Mouse (Mus musculus): ENCODE measurements around the gene Dnah8. TPM values are rescaled to one million over a fixed set of nuclear protein-coding genes. Genes with fewer than 3 reads are reported as not detected.

The Dnah8 gene
- total and polyA plus RNA-seq, 2 experiments from 2014 or later: 3.1 to 4.2 TPM

DNA sequence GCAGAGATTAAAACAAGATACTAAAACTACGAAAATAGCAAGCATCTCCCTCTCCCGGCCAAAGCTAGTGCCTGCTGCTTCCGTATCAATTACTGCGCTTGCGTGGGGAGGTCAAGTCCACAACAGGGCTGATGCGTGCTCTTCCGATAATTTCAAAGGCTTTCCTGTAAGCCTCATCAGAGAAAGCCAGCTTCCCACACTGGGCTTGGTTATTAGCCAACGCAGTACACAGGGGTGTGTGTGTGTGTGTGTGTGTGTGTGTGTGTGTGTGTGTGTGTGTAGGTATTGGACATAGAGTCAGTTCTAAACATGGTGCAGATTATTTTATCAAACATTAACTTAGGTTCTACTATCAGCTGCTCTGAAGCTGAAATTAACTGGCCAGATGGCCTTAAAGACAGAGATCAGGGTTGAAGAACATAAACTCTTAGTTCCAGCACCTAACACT is 17.5 kb upstream of the Dnah8 start:
- Histone ChIP-seq H3K9ac (replicated peaks; ENCODE audit: low read length, poor library complexity, severe bottlenecking) (no peak overlapping the region), H3K9me3 (ENCODE audit: low read length) (no peaks in the 10 kb centered on the region), H3K36me3 (ENCODE audit: insufficient read depth, low read length) (no peaks in the 10 kb centered on the region), H3K27me3 (ENCODE audit: insufficient read depth, low read length) (no peaks in the 10 kb centered on the region), H3K4me1 (ENCODE audit: insufficient read depth, low read length) (no peaks in the 10 kb centered on the region), H3K4me2 (ENCODE audit: low read depth, low read length, poor library complexity, severe bottlenecking) (no peak overlapping the region), H3K27ac (ENCODE audit: low read depth, low read length) (no peak overlapping the region), H3K4me3 (ENCODE audit: low read depth, low read length) (no peak overlapping the region)
- 70% methylated on average over 8 of the region's 8 CpGs for WGBS
- ATAC-seq (ENCODE audit: low FRiP score) (no peak), DNase-seq (ENCODE audit: low spot score) (no peak)
- peak; percentile 23; the same call in 1 of the 2 replicates for TF ChIP-seq CTCF (IDR thresholded peaks at IDR 0.05)

DNA sequence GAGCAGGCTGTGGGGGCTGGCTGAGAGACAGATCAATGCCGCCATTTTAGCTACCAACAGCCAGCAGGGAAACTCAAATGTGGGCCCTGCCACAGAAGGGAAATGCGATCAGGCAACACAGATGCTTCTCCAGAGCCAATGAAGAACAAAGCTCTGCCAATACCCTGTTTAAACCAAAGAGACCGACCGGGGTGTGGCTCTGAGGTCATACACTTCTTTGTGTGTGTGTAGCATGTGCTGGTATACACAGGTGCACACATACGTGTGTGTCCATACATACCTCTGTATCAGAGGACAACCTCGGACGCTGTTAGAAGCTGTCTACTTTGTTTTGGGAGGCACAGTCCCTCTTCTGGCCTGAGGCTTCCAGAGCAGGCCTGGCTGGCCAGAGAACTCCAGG is 16.8 kb upstream of the Dnah8 start:
- no peak for DNase-seq (ENCODE audit: low spot score)
- Histone ChIP-seq H3K9ac (replicated peaks; ENCODE audit: low read length, poor library complexity, severe bottlenecking) (no peak overlapping the region), H3K4me1 (ENCODE audit: insufficient read depth, low read length) (no peaks in the 10 kb centered on the region), H3K27ac (ENCODE audit: low read depth, low read length) (no peak overlapping the region), H3K36me3 (ENCODE audit: insufficient read depth, low read length) (no peaks in the 10 kb centered on the region), H3K4me3 (ENCODE audit: low read depth, low read length) (no peak overlapping the region), H3K9me3 (ENCODE audit: low read length) (no peaks in the 10 kb centered on the region), H3K27me3 (ENCODE audit: insufficient read depth, low read length) (no peaks in the 10 kb centered on the region), H3K4me2 (ENCODE audit: low read depth, low read length, poor library complexity, severe bottlenecking) (no peak overlapping the region)
- no peak for TF ChIP-seq CTCF (IDR thresholded peaks at IDR 0.05)
- ATAC-seq (ENCODE audit: low FRiP score): no peak
- 92% methylated on average over 7 of the region's 7 CpGs for WGBS

DNA sequence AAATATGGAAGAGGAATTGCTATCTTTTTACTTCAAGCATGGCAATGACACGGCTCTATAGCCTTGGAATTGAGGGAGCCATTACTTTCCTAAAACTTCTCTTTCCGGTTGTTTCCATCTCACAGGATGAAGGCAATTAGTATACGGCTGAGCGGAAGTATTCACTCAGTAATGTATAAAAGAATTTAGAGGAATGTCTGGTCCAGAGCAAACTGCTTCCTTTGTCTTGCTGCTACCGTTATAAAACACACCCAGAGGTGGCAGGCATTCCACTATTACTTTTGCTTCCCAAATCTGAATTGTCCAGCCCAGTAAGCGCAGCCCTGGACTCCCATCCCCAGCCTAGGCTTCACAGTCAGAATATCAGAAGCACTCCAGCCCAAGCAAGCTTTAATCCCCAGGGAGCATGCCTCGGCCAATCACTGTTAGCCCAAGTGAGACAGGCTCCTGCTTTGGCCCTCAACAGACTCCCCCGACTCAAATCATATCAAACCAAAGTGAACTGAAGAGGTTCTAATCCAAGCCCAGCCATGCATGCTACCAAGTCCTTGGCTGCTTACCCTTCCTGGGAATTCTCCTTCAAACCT is 16.2 kb upstream of the Dnah8 start:
- Histone ChIP-seq H3K27me3 (ENCODE audit: insufficient read depth, low read length) (no peaks in the 10 kb centered on the region), H3K9me3 (ENCODE audit: low read length) (no peaks in the 10 kb centered on the region), H3K27ac (ENCODE audit: low read depth, low read length) (no peak overlapping the region), H3K36me3 (ENCODE audit: insufficient read depth, low read length) (no peaks in the 10 kb centered on the region), H3K4me1 (ENCODE audit: insufficient read depth, low read length) (no peaks in the 10 kb centered on the region), H3K4me2 (ENCODE audit: low read depth, low read length, poor library complexity, severe bottlenecking) (no peak overlapping the region), H3K9ac (replicated peaks; ENCODE audit: low read length, poor library complexity, severe bottlenecking) (no peak overlapping the region), H3K4me3 (ENCODE audit: low read depth, low read length) (no peak overlapping the region)
- DNase-seq (ENCODE audit: low spot score): peak; percentile 12
- no peak for ATAC-seq (ENCODE audit: low FRiP score)
- WGBS: 65% methylated on average over 8 of the region's 8 CpGs
- no peak for TF ChIP-seq CTCF (IDR thresholded peaks at IDR 0.05)

DNA sequence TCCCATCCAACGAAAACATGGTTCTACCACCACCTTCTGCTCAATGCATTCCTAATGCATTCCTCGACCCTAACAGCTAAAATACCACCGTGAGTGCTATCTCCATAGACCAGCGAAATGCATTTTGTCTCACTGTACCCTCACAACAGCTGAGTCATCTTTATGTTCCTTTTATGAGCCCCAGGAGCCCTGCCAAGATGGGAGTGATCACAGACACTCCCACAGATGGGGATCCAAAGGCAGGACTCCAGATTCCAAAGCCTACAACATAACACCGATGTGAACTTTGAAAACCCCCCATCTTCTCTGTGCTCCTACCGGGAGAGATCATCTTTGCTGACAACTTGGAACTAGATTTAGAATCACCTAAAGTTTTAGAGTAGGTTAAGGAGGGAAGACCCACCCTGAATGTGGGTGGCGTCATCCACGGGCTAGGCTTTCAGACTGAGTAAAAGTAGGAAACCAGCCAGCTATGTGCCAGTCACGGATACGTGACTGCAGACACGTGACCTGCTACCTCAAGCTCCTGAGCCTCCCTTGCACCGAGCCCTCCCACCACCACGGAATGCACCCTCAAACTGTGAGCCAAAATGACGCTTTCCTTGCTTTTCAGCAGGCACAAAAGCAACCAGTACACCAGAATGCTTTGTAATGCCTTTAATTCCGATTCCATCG is 14.7 kb upstream of the Dnah8 start:
- DNase-seq (ENCODE audit: low spot score): no peak
- Histone ChIP-seq H3K4me3 (ENCODE audit: low read depth, low read length) (no peak overlapping the region), H3K9me3 (ENCODE audit: low read length) (no peaks in the 10 kb centered on the region), H3K27me3 (ENCODE audit: insufficient read depth, low read length) (no peaks in the 10 kb centered on the region), H3K4me1 (ENCODE audit: insufficient read depth, low read length) (no peaks in the 10 kb centered on the region), H3K27ac (ENCODE audit: low read depth, low read length) (no peak overlapping the region), H3K4me2 (ENCODE audit: low read depth, low read length, poor library complexity, severe bottlenecking) (no peak overlapping the region), H3K9ac (replicated peaks; ENCODE audit: low read length, poor library complexity, severe bottlenecking) (no peak overlapping the region), H3K36me3 (ENCODE audit: insufficient read depth, low read length) (no peaks in the 10 kb centered on the region)
- ATAC-seq (ENCODE audit: low FRiP score): no peak
- WGBS: 90% methylated on average over 16 of the region's 16 CpGs
- no peak for TF ChIP-seq CTCF (IDR thresholded peaks at IDR 0.05)

DNA sequence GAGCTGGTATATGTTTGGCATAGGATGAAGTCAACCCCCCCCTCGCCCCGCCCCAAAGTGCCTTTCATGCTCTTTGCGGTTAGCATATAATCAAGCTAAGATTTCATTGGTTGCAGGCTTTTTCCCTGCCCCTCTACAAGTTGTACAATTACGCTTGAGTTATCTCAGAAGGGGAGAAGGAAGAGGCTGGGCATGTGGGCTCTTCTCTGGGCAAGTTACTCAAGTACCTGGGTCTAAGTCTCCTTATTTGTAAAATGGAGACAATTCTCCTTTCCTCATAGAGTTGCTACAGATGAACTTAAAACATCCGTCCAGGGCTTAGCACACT is 14.2 kb upstream of the Dnah8 start:
- Histone ChIP-seq H3K9ac (replicated peaks; ENCODE audit: low read length, poor library complexity, severe bottlenecking) (no peak overlapping the region), H3K36me3 (ENCODE audit: insufficient read depth, low read length) (no peaks in the 10 kb centered on the region), H3K9me3 (ENCODE audit: low read length) (no peaks in the 10 kb centered on the region), H3K4me2 (ENCODE audit: low read depth, low read length, poor library complexity, severe bottlenecking) (no peak overlapping the region), H3K4me1 (ENCODE audit: insufficient read depth, low read length) (no peaks in the 10 kb centered on the region), H3K27me3 (ENCODE audit: insufficient read depth, low read length) (no peaks in the 10 kb centered on the region), H3K27ac (ENCODE audit: low read depth, low read length) (no peak overlapping the region), H3K4me3 (ENCODE audit: low read depth, low read length) (no peak overlapping the region)
- WGBS: 97% methylated on average over 5 of the region's 5 CpGs
- no peak for DNase-seq (ENCODE audit: low spot score)
- no peak for TF ChIP-seq CTCF (IDR thresholded peaks at IDR 0.05)
- ATAC-seq (ENCODE audit: low FRiP score): no peak

- TF ChIP-seq CTCF (IDR thresholded peaks at IDR 0.05): no peak
- no peak overlapping the region for H3K4me2 ChIP-seq (ENCODE audit: low read depth, low read length, poor library complexity, severe bottlenecking)
- H3K36me3 ChIP-seq (ENCODE audit: insufficient read depth, low read length): no peaks in the 10 kb centered on the region
- ATAC-seq (ENCODE audit: low FRiP score) (no peak), DNase-seq (ENCODE audit: low spot score) (no peak)
- H3K9me3 ChIP-seq (ENCODE audit: low read length): no peaks in the 10 kb centered on the region
- no peaks in the 10 kb centered on the region for H3K27me3 ChIP-seq (ENCODE audit: insufficient read depth, low read length)
- WGBS: 39% methylated on average over 1 of the region's 1 CpGs
- H3K9ac ChIP-seq (replicated peaks; ENCODE audit: low read length, poor library complexity, severe bottlenecking): no peak overlapping the region
- no peaks in the 10 kb centered on the region for H3K4me1 ChIP-seq (ENCODE audit: insufficient read depth, low read length)
- H3K4me3 ChIP-seq (ENCODE audit: low read depth, low read length): no peak overlapping the region
- H3K27ac ChIP-seq (ENCODE audit: low read depth, low read length): no peak overlapping the region
Measured at GRCm38 (mm10) chr17:30610739-30611138, 13.4 kb upstream of the Dnah8 start.

Measured in midbrain, postnatal 0 days (tissue).